Mouse (Mus musculus) R1 (cell line): ENCODE data around the gene Abracl.

Experiments
- DNase-seq: peaks from one replicate; pipeline ENCODE4 v3.0.0-alpha.2; 2018; ENCODE audit warnings: low read depth, low spot score

Gene Abracl

GRCm38 (mm10) chr10:18022741-18023347 lies at the start of gene Abracl:
Gene Abracl, minus strand, starts transcription at chr10:18023288.
- DNase-seq, result peak; percentile 95

GRCm38 (mm10) chr10:18072871-18073270 lies 49.8 kb upstream of the Abracl start:
- DNase-seq, result no peak

GRCm38 (mm10) chr10:18070616-18071015 lies 47.5 kb upstream of the Abracl start:
- no peak for DNase-seq

GRCm38 (mm10) chr10:18070144-18070543 lies 47.1 kb upstream of the Abracl start:
- no peak for DNase-seq

- DNase-seq, result no peak
Measured at GRCm38 (mm10) chr10:18069576-18069975, 46.5 kb upstream of the Abracl start.

GRCm38 (mm10) chr10:18068880-18069279 lies 45.8 kb upstream of the Abracl start:
- no peak for DNase-seq

- no peak for DNase-seq
Measured at GRCm38 (mm10) chr10:18067761-18068446, 44.8 kb upstream of the Abracl start.

GRCm38 (mm10) chr10:18066031-18066439 lies 42.9 kb upstream of the Abracl start:
- DNase-seq, result no peak

- no peak for DNase-seq
Measured at GRCm38 (mm10) chr10:18064606-18065228, 41.6 kb upstream of the Abracl start.

- no peak for DNase-seq
Measured at GRCm38 (mm10) chr10:18061533-18061932, 38.4 kb upstream of the Abracl start.

GRCm38 (mm10) chr10:18060778-18061177 lies 37.7 kb upstream of the Abracl start:
- DNase-seq, result no peak

- DNase-seq, result no peak
Measured at GRCm38 (mm10) chr10:18059807-18060206, 36.7 kb upstream of the Abracl start.

GRCm38 (mm10) chr10:18058681-18059338 lies 35.7 kb upstream of the Abracl start:
- no peak for DNase-seq

- no peak for DNase-seq
Measured at GRCm38 (mm10) chr10:18056391-18056745, 33.3 kb upstream of the Abracl start.

GRCm38 (mm10) chr10:18055696-18056390 lies 32.8 kb upstream of the Abracl start, which contains the start of gene Reps1:
Gene Reps1, plus strand, starts transcription at chr10:18055861.
- peak; percentile 59 for DNase-seq

- peak; percentile 87 for DNase-seq
Measured at GRCm38 (mm10) chr10:18055009-18055695, 32.1 kb upstream of the Abracl start.

GRCm38 (mm10) chr10:18047380-18048146 lies 24.5 kb upstream of the Abracl start:
- no peak for DNase-seq

- DNase-seq, result no peak
Measured at GRCm38 (mm10) chr10:18046380-18046779, 23.3 kb upstream of the Abracl start.

GRCm38 (mm10) chr10:18036849-18037248 lies 13.8 kb upstream of the Abracl start:
- DNase-seq, result no peak

- DNase-seq, result no peak
Measured at GRCm38 (mm10) chr10:18034408-18034807, 11.3 kb upstream of the Abracl start.
